Mouse (Mus musculus): ENCODE data around the gene Endod1. TPM values are rescaled to one million over a fixed set of nuclear protein-coding genes. Genes with fewer than 3 reads are reported as not detected.

Endod1 gene
- total RNA-seq (2014; rRNA removed; ENCODE audit: low replicate concordance): 13.5 and 33.6 TPM in 2 replicates
- polyA plus RNA-seq (2015; fragmentation: Nextera tagmentation; extraction: Ambion mirVana): 5.6 TPM in 2 replicates

DNA sequence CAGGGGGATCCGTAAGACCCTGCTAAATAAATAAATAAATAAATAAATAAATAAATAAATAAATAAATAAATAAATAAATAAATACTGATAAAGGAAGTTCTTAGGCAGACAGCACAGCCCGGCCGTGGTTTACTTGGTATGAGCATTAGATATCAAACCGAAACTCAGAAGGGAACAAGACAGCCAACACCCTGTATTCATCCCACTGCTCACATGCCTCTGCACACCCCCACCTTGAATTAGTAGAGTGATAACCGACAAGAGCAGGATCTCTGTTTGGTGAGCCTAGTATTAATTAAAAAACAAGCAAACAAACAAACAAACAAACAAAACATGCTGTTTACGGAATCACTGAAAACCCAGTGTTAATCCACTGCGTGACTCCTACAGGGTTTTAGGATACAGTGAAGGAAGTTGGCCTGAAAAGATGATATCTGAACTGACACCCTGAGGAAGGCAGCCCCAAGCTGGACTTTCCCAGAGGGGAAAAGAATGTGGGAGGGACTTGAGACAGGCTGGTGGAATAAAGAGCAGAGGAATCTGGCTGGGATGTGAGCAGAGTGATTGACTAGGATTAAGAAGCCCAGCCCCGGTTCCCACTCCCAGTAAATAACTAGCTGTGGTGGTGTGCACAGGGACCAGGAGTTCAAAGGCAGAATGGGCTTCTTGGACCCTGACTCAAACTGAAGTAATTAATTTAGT lies at the start of gene Endod1:
Gene Endod1, minus strand, starts transcription at position 155 of the 703 bp plus-strand sequence.
- ATAC-seq (ENCODE audit: insufficient read depth, low read depth) (peak; percentile 19; the same call in 1 of the 2 replicates), DNase-seq (ENCODE audit: low spot score) (peak; percentile 55)
- H3K9me3 ChIP-seq (replicated peaks; ENCODE audit: control insufficient read depth, low read length): no peaks in the 10 kb centered on the region
- H3K4me1 ChIP-seq (ENCODE audit: control insufficient read depth, insufficient read depth): no peaks in the 10 kb centered on the region
- TF ChIP-seq EP300 (IDR thresholded peaks at IDR 0.05; ENCODE audit: low read depth) (no peak), CTCF (IDR thresholded peaks at IDR 0.05; ENCODE audit: low read depth) (no peak)
- H3K27me3 ChIP-seq (ENCODE audit: control insufficient read depth, insufficient read depth, low read length): no peaks in the 10 kb centered on the region
- H3K9ac ChIP-seq (replicated peaks; ENCODE audit: low read depth, low read length): peak within 1 kb of the TSS; percentile 61
- peak within 1 kb of the TSS; percentile 78 for H3K4me2 ChIP-seq (ENCODE audit: low read depth, low read length)
- H3K36me3 ChIP-seq (replicated peaks; ENCODE audit: control insufficient read depth, insufficient read depth, low read length): no peaks in the 10 kb centered on the region
- peak within 1 kb of the TSS; percentile 70 for H3K27ac ChIP-seq (ENCODE audit: low read depth)
- WGBS: 6% methylated on average over 8 of the region's 8 CpGs
- H3K4me3 ChIP-seq (ENCODE audit: low read depth, low read length): peak within 1 kb of the TSS; percentile 63

DNA sequence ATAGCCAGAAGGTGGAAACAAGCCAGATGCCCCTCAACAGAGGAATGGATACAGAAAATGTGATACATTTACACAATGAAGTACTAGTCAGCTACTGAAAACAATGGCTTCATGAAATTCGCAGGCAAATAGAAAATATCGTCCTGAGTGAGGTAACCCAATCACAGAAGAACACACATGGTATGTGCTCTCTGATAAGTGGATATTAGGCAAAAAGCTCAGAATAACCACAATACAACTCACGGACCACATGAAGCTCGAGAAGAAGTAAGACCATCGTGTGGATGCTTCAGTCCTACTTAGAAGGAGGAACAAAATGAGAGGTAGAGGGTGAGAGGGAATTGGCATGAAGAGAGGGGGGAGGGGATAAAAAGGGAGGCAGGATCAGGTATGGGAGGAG lies 27.8 kb upstream of the Endod1 start:
- 80% methylated on average over 5 of the region's 5 CpGs for WGBS
- no peaks in the 10 kb centered on the region for H3K36me3 ChIP-seq (replicated peaks; ENCODE audit: control insufficient read depth, insufficient read depth, low read length)
- no peak overlapping the region for H3K9ac ChIP-seq (replicated peaks; ENCODE audit: low read depth, low read length)
- no peak for TF ChIP-seq EP300 (IDR thresholded peaks at IDR 0.05; ENCODE audit: low read depth)
- TF ChIP-seq CTCF (IDR thresholded peaks at IDR 0.05; ENCODE audit: low read depth): no peak
- H3K9me3 ChIP-seq (replicated peaks; ENCODE audit: control insufficient read depth, low read length): no peaks in the 10 kb centered on the region
- ATAC-seq (ENCODE audit: insufficient read depth, low read depth) (no peak), DNase-seq (ENCODE audit: low spot score) (no peak)
- H3K27me3 ChIP-seq (ENCODE audit: control insufficient read depth, insufficient read depth, low read length): no peaks in the 10 kb centered on the region
- no peak overlapping the region for H3K4me2 ChIP-seq (ENCODE audit: low read depth, low read length)
- no peaks in the 10 kb centered on the region for H3K4me1 ChIP-seq (ENCODE audit: control insufficient read depth, insufficient read depth)
- no peak overlapping the region for H3K4me3 ChIP-seq (ENCODE audit: low read depth, low read length)
- H3K27ac ChIP-seq (ENCODE audit: low read depth): no peak overlapping the region

DNA sequence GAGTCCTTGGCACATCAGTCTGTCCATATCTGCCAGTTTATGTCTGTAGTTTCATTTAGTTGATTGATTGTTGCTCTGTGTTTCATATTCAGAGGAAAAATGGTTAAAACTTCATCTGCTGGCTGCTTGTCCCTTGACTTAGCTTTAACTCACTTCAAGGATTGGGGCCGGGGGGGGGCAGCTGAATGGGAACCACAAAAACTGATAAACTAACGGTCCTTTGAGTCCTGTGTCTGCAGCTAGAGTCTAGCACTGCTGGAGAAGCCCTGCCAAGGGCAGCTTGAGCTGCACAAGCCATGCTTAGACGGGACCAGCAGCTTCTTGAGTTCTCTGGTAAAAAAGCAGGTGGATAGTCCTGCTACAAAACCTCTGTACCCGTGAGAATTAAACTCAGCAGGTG lies 26.7 kb upstream of the Endod1 start:
- Histone ChIP-seq H3K36me3 (replicated peaks; ENCODE audit: control insufficient read depth, insufficient read depth, low read length) (no peaks in the 10 kb centered on the region), H3K4me3 (ENCODE audit: low read depth, low read length) (no peak overlapping the region), H3K9me3 (replicated peaks; ENCODE audit: control insufficient read depth, low read length) (no peaks in the 10 kb centered on the region), H3K27ac (ENCODE audit: low read depth) (no peak overlapping the region), H3K4me1 (ENCODE audit: control insufficient read depth, insufficient read depth) (no peaks in the 10 kb centered on the region), H3K4me2 (ENCODE audit: low read depth, low read length) (no peak overlapping the region), H3K27me3 (ENCODE audit: control insufficient read depth, insufficient read depth, low read length) (no peaks in the 10 kb centered on the region), H3K9ac (replicated peaks; ENCODE audit: low read depth, low read length) (no peak overlapping the region)
- WGBS: 51% methylated on average over 4 of the region's 4 CpGs
- ATAC-seq (ENCODE audit: insufficient read depth, low read depth) (no peak), DNase-seq (ENCODE audit: low spot score) (no peak)
- TF ChIP-seq CTCF (IDR thresholded peaks at IDR 0.05; ENCODE audit: low read depth): no peak
- TF ChIP-seq EP300 (IDR thresholded peaks at IDR 0.05; ENCODE audit: low read depth): no peak

DNA sequence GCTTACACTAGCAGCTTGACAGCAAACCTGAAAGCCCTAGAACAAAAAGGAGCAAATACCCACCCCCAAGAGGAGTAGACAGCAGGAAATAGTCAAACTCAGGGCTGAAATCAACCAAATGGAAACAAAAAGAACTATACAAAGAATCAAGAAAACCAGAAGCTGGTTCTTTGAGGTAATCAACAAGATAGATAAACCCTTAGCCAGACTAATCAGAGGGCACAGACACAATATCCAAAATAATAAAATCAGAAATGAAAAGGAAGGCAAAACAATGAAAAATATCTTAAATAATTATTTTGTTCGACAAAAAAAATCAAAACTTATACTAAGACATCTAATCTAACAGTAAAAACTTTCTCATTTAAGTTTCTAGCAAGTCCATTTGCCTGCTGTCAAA lies 24.7 kb upstream of the Endod1 start:
- ATAC-seq (ENCODE audit: insufficient read depth, low read depth) (no peak), DNase-seq (ENCODE audit: low spot score) (no peak)
- Histone ChIP-seq H3K27me3 (ENCODE audit: control insufficient read depth, insufficient read depth, low read length) (no peaks in the 10 kb centered on the region), H3K4me2 (ENCODE audit: low read depth, low read length) (no peak overlapping the region), H3K9me3 (replicated peaks; ENCODE audit: control insufficient read depth, low read length) (no peaks in the 10 kb centered on the region), H3K36me3 (replicated peaks; ENCODE audit: control insufficient read depth, insufficient read depth, low read length) (no peaks in the 10 kb centered on the region), H3K4me1 (ENCODE audit: control insufficient read depth, insufficient read depth) (no peaks in the 10 kb centered on the region), H3K27ac (ENCODE audit: low read depth) (no peak overlapping the region), H3K9ac (replicated peaks; ENCODE audit: low read depth, low read length) (no peak overlapping the region), H3K4me3 (ENCODE audit: low read depth, low read length) (no peak overlapping the region)
- WGBS: 42% methylated on average over 1 of the region's 1 CpGs
- TF ChIP-seq EP300 (IDR thresholded peaks at IDR 0.05; ENCODE audit: low read depth) (no peak), CTCF (IDR thresholded peaks at IDR 0.05; ENCODE audit: low read depth) (no peak)

DNA sequence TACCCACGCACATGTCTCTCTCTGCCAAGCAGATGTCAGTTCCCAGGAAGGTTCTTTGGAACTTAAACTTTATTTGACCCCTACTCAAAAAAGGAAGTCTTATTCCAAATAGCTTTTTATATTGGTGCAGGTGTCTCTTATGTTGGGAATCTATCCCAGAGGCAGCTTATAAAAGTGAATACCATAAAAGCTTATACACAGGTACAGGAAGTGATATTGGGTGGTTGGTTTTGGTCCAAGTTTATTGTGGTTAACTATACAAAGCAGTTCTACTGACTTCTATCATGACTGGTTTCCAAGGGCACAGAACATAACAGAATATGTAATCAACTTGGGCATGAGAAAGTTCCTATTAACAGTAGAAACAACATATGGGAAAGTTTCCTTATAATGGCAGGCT lies 20.8 kb upstream of the Endod1 start:
- no peaks in the 10 kb centered on the region for H3K27me3 ChIP-seq (ENCODE audit: control insufficient read depth, insufficient read depth, low read length)
- H3K27ac ChIP-seq (ENCODE audit: low read depth): no peak overlapping the region
- H3K36me3 ChIP-seq (replicated peaks; ENCODE audit: control insufficient read depth, insufficient read depth, low read length): no peaks in the 10 kb centered on the region
- ATAC-seq (ENCODE audit: insufficient read depth, low read depth) (no peak), DNase-seq (ENCODE audit: low spot score) (no peak)
- 90% methylated on average over 1 of the region's 1 CpGs for WGBS
- no peak overlapping the region for H3K9ac ChIP-seq (replicated peaks; ENCODE audit: low read depth, low read length)
- H3K9me3 ChIP-seq (replicated peaks; ENCODE audit: control insufficient read depth, low read length): no peaks in the 10 kb centered on the region
- no peak for TF ChIP-seq EP300 (IDR thresholded peaks at IDR 0.05; ENCODE audit: low read depth)
- no peak for TF ChIP-seq CTCF (IDR thresholded peaks at IDR 0.05; ENCODE audit: low read depth)
- no peak overlapping the region for H3K4me2 ChIP-seq (ENCODE audit: low read depth, low read length)
- no peaks in the 10 kb centered on the region for H3K4me1 ChIP-seq (ENCODE audit: control insufficient read depth, insufficient read depth)
- no peak overlapping the region for H3K4me3 ChIP-seq (ENCODE audit: low read depth, low read length)

DNA sequence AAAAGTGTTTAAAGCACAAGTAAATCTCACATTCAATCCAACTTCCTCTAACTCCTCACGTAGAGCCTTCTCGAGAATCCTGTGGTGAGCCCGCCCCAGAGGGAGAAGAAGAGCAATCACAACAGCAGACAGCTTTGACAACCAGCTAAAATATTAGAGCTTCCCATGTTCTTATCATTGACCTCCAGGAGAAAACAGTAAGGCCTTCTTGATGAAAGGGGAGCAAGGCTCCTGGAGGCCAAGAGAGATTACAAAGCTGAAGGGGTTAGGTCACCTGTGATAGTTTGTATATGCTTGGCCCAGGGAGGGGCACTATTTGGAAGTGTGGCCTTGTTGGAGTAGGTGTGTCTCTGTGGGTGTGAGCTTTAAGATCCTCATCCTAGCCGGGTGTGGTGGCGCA lies 19.1 kb upstream of the Endod1 start:
- H3K9me3 ChIP-seq (replicated peaks; ENCODE audit: control insufficient read depth, low read length): no peaks in the 10 kb centered on the region
- no peak overlapping the region for H3K4me3 ChIP-seq (ENCODE audit: low read depth, low read length)
- TF ChIP-seq EP300 (IDR thresholded peaks at IDR 0.05; ENCODE audit: low read depth) (no peak), CTCF (IDR thresholded peaks at IDR 0.05; ENCODE audit: low read depth) (no peak)
- H3K27me3 ChIP-seq (ENCODE audit: control insufficient read depth, insufficient read depth, low read length): no peaks in the 10 kb centered on the region
- no peak overlapping the region for H3K9ac ChIP-seq (replicated peaks; ENCODE audit: low read depth, low read length)
- DNase-seq (ENCODE audit: low spot score): no peak
- ATAC-seq (ENCODE audit: insufficient read depth, low read depth): no peak
- no peak overlapping the region for H3K4me2 ChIP-seq (ENCODE audit: low read depth, low read length)
- 87% methylated on average over 5 of the region's 5 CpGs for WGBS
- H3K36me3 ChIP-seq (replicated peaks; ENCODE audit: control insufficient read depth, insufficient read depth, low read length): no peaks in the 10 kb centered on the region
- H3K4me1 ChIP-seq (ENCODE audit: control insufficient read depth, insufficient read depth): 0 out of 2 replicates have a peak, but pooled peaks cover 4% of the 10 kb centered on the region
- H3K27ac ChIP-seq (ENCODE audit: low read depth): no peak overlapping the region

All from heart, postnatal 0 days (tissue).